Mouse (Mus musculus): Measurements from ENCODE around the gene Gm28729.

Gm28729 gene

DNA sequence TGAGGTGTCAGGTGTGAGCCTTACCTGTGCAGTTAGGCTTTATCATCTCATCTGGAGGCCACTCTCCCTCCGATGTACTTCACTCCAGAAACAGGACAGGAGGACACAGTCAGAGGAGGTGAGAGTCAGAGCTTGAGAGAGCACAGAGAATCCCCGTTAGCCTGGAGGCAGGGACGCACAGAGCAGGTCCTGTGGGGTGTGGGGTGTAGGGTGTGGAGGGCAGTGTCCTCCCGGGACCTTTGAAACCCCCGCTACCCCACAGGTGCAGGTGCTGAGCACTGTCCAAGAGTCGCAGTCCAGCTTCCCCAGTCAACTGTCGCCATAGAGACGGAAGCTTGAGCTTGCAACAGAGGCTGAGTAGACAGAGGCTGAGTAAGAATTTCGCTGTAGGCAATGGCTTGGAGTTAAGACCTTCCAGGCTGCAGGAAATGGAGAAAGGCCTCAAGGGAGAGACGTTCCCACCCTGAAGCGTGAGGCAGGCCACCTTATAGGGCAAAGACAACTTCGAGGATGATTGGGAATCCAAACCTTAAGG lies at the start of gene Gm28729:
Gene Gm28729, minus strand, starts transcription at position 293 of the 535 bp plus-strand sequence.
- H3K4me1 ChIP-seq (replicated peaks; ENCODE audit: low read depth, low read length) = peaks cover 84% of the 10 kb centered on the region
- H3K4me3 ChIP-seq (replicated peaks; ENCODE audit: low read length) = no peak within 1 kb of the TSS
- H3K9me3 ChIP-seq (ENCODE audit: low read length) = no peaks in the 10 kb centered on the region
- no peak for TF ChIP-seq NANOG (IDR thresholded peaks at IDR 0.05; ENCODE audit: borderline replicate concordance, low read length)
- no peak for TF ChIP-seq CTCF (conservative IDR thresholded peaks at IDR 0.05; ENCODE audit: low read length)
- H3K36me3 ChIP-seq (ENCODE audit: insufficient read depth, low read length) = no peaks in the 10 kb centered on the region
- H3K27me3 ChIP-seq (ENCODE audit: insufficient read depth, low read length) = peaks cover 19% of the 10 kb centered on the region

- Histone ChIP-seq H3K4me3 (replicated peaks; ENCODE audit: low read length) (no peak overlapping the region), H3K4me1 (replicated peaks; ENCODE audit: low read depth, low read length) (no peaks in the 10 kb centered on the region), H3K27me3 (ENCODE audit: insufficient read depth, low read length) (no peaks in the 10 kb centered on the region), H3K36me3 (ENCODE audit: insufficient read depth, low read length) (peaks cover 22% of the 10 kb centered on the region), H3K9me3 (ENCODE audit: low read length) (peaks cover under 1% of the 10 kb centered on the region; the same call in 1 of the 2 replicates)
- no peak for TF ChIP-seq NANOG (IDR thresholded peaks at IDR 0.05; ENCODE audit: borderline replicate concordance, low read length)
- TF ChIP-seq POU5F1 (IDR thresholded peaks at IDR 0.05; ENCODE audit: borderline replicate concordance, low read length) = no peak
- TF ChIP-seq CTCF (conservative IDR thresholded peaks at IDR 0.05; ENCODE audit: low read length) = peak; percentile 100
Observed at GRCm38 (mm10) chr9:96573252-96573651, 48.2 kb upstream of the Gm28729 start.

DNA sequence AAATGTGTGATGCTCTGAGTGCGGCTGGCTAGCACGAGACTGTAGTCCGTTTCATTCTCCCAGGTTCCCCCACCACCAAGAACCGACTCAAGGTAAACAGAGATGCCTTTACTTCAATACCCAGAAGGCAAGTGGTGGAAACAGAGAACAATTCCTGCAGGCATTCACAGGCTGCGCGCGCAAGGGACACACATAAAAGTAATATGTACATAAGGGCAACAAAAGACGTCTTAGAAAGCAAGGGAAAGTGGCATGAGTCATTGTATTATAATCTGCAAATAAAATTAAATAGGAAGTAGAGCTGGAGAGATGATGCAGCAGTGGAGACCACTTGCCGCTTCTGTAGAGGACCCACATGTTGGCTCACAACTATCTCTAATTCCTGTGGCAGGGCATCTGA lies 47.7 kb upstream of the Gm28729 start:
- Histone ChIP-seq H3K27me3 (ENCODE audit: insufficient read depth, low read length) (no peaks in the 10 kb centered on the region), H3K4me3 (replicated peaks; ENCODE audit: low read length) (no peak overlapping the region), H3K9me3 (ENCODE audit: low read length) (no peaks in the 10 kb centered on the region), H3K4me1 (replicated peaks; ENCODE audit: low read depth, low read length) (no peaks in the 10 kb centered on the region), H3K36me3 (ENCODE audit: insufficient read depth, low read length) (peaks cover 19% of the 10 kb centered on the region)
- no peak for TF ChIP-seq NANOG (IDR thresholded peaks at IDR 0.05; ENCODE audit: borderline replicate concordance, low read length)
- no peak for TF ChIP-seq CTCF (conservative IDR thresholded peaks at IDR 0.05; ENCODE audit: low read length)
- no peak for TF ChIP-seq POU5F1 (IDR thresholded peaks at IDR 0.05; ENCODE audit: borderline replicate concordance, low read length)

DNA sequence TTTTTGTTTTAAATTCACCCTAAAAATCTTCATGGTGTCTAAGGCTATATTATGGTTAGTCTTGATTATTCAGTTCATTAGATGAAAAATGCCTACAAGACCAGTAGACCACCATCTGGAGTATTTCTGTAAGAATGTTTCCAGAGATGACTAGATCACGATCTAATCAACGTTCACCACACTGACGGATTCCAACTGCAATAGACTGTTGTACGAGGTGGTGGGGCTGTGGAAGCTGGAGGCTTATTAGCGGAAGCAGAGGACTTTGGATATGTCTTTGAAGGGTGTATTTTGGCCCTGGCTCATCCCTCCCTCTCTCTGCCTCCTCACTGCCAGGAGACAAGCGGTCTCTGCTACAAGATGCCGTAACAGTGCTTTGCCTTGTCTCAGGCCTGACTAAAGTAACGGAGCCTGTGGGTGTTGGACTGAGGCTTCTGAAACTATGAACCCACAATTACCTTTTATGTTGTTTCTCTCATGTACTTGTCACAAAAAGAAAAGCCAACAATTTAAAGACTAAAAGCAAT lies 41.5 kb upstream of the Gm28729 start:
- no peak for TF ChIP-seq NANOG (IDR thresholded peaks at IDR 0.05; ENCODE audit: borderline replicate concordance, low read length)
- TF ChIP-seq CTCF (conservative IDR thresholded peaks at IDR 0.05; ENCODE audit: low read length) = no peak
- TF ChIP-seq POU5F1 (IDR thresholded peaks at IDR 0.05; ENCODE audit: borderline replicate concordance, low read length) = no peak
- Histone ChIP-seq H3K4me1 (replicated peaks; ENCODE audit: low read depth, low read length) (peaks cover 3% of the 10 kb centered on the region; the same call in 1 of the 2 replicates), H3K27me3 (ENCODE audit: insufficient read depth, low read length) (no peaks in the 10 kb centered on the region), H3K4me3 (replicated peaks; ENCODE audit: low read length) (no peak overlapping the region), H3K36me3 (ENCODE audit: insufficient read depth, low read length) (peaks cover 14% of the 10 kb centered on the region), H3K9me3 (ENCODE audit: low read length) (no peaks in the 10 kb centered on the region)

- TF ChIP-seq POU5F1 (IDR thresholded peaks at IDR 0.05; ENCODE audit: borderline replicate concordance, low read length) (no peak), CTCF (conservative IDR thresholded peaks at IDR 0.05; ENCODE audit: low read length) (peak; percentile 55), NANOG (IDR thresholded peaks at IDR 0.05; ENCODE audit: borderline replicate concordance, low read length) (no peak)
- H3K27me3 ChIP-seq (ENCODE audit: insufficient read depth, low read length) = no peaks in the 10 kb centered on the region
- H3K4me1 ChIP-seq (replicated peaks; ENCODE audit: low read depth, low read length) = peaks cover 3% of the 10 kb centered on the region; the same call in 1 of the 2 replicates
- no peak overlapping the region for H3K4me3 ChIP-seq (replicated peaks; ENCODE audit: low read length)
- H3K9me3 ChIP-seq (ENCODE audit: low read length) = no peaks in the 10 kb centered on the region
- peaks cover 19% of the 10 kb centered on the region for H3K36me3 ChIP-seq (ENCODE audit: insufficient read depth, low read length)
Observed at GRCm38 (mm10) chr9:96563501-96563900, 38.4 kb upstream of the Gm28729 start.

GRCm38 (mm10) chr9:96559148-96559547 lies 34.1 kb upstream of the Gm28729 start:
- Histone ChIP-seq H3K36me3 (ENCODE audit: insufficient read depth, low read length) (peaks cover 21% of the 10 kb centered on the region), H3K9me3 (ENCODE audit: low read length) (no peaks in the 10 kb centered on the region), H3K4me1 (replicated peaks; ENCODE audit: low read depth, low read length) (no peaks in the 10 kb centered on the region), H3K27me3 (ENCODE audit: insufficient read depth, low read length) (no peaks in the 10 kb centered on the region), H3K4me3 (replicated peaks; ENCODE audit: low read length) (no peak overlapping the region)
- no peak for TF ChIP-seq POU5F1 (IDR thresholded peaks at IDR 0.05; ENCODE audit: borderline replicate concordance, low read length)
- no peak for TF ChIP-seq CTCF (conservative IDR thresholded peaks at IDR 0.05; ENCODE audit: low read length)
- TF ChIP-seq NANOG (IDR thresholded peaks at IDR 0.05; ENCODE audit: borderline replicate concordance, low read length) = no peak

DNA sequence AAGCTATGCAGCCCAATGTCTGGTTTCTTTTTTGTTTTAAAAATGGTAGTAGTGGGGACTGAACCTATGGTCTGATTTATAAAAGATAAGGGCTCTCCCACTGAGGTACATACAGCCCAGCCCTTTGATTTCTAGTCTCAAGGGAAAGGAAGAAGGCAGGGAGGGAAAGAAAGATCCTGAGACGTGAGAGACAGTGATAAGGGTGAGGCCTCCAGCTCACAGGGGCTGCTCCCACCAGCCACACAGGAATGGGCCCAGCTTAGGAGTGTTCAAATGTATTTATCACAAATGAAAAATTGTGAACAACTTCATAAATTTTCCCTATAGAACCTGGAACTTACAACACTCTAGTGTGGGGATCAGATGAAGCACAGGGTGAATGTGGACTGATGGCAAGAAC lies 33.5 kb upstream of the Gm28729 start:
- no peaks in the 10 kb centered on the region for H3K9me3 ChIP-seq (ENCODE audit: low read length)
- H3K4me1 ChIP-seq (replicated peaks; ENCODE audit: low read depth, low read length) = no peaks in the 10 kb centered on the region
- H3K27me3 ChIP-seq (ENCODE audit: insufficient read depth, low read length) = no peaks in the 10 kb centered on the region
- H3K36me3 ChIP-seq (ENCODE audit: insufficient read depth, low read length) = peaks cover 21% of the 10 kb centered on the region
- no peak overlapping the region for H3K4me3 ChIP-seq (replicated peaks; ENCODE audit: low read length)
- TF ChIP-seq CTCF (conservative IDR thresholded peaks at IDR 0.05; ENCODE audit: low read length) = no peak
- no peak for TF ChIP-seq POU5F1 (IDR thresholded peaks at IDR 0.05; ENCODE audit: borderline replicate concordance, low read length)
- TF ChIP-seq NANOG (IDR thresholded peaks at IDR 0.05; ENCODE audit: borderline replicate concordance, low read length) = no peak

DNA sequence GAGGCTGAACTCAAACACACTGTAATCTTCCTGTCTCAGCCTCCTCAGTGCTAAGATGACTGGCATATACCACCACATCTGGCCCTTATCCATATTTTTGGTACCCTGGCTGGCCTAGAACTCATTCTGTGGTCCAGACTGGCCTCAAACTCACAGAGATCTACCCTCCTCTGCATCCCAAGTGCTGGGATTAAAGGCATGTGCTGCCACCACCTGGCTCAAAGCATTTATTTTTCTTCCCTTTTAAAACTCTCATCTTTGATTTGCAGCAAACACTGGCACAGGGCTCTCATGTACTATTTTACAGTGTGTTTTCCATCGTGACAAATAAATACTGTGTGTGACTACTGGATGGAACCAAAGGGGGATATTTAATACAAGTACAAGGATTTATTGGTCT lies 29.0 kb upstream of the Gm28729 start:
- Histone ChIP-seq H3K4me3 (replicated peaks; ENCODE audit: low read length) (no peak overlapping the region), H3K36me3 (ENCODE audit: insufficient read depth, low read length) (peaks cover 13% of the 10 kb centered on the region), H3K27me3 (ENCODE audit: insufficient read depth, low read length) (no peaks in the 10 kb centered on the region), H3K9me3 (ENCODE audit: low read length) (no peaks in the 10 kb centered on the region), H3K4me1 (replicated peaks; ENCODE audit: low read depth, low read length) (no peaks in the 10 kb centered on the region)
- TF ChIP-seq CTCF (conservative IDR thresholded peaks at IDR 0.05; ENCODE audit: low read length) (no peak), NANOG (IDR thresholded peaks at IDR 0.05; ENCODE audit: borderline replicate concordance, low read length) (no peak), POU5F1 (IDR thresholded peaks at IDR 0.05; ENCODE audit: borderline replicate concordance, low read length) (no peak)

DNA sequence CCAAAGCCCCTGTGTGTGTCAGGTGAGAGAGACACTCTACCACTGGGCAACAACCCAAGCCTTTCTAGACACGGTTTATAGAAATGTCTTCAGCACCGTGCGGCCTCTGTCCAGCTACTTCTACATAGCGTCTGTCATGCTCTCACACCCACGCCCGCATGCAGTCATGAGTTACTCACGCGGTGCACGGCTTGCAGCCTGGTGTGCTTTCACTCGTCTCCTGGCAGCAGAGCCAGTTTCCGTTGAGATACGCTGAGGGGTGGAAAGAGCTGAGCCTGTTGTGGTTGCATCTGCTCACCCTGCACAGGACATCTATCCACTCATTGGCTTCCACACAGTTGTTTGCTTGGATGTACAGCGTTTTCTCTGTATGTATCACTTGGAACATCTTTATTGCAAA lies 20.3 kb upstream of the Gm28729 start:
- TF ChIP-seq POU5F1 (IDR thresholded peaks at IDR 0.05; ENCODE audit: borderline replicate concordance, low read length) (no peak), NANOG (IDR thresholded peaks at IDR 0.05; ENCODE audit: borderline replicate concordance, low read length) (no peak), CTCF (conservative IDR thresholded peaks at IDR 0.05; ENCODE audit: low read length) (no peak)
- Histone ChIP-seq H3K4me1 (replicated peaks; ENCODE audit: low read depth, low read length) (peaks cover 2% of the 10 kb centered on the region; the same call in 1 of the 2 replicates), H3K27me3 (ENCODE audit: insufficient read depth, low read length) (no peaks in the 10 kb centered on the region), H3K36me3 (ENCODE audit: insufficient read depth, low read length) (peaks cover 21% of the 10 kb centered on the region), H3K4me3 (replicated peaks; ENCODE audit: low read length) (no peak overlapping the region), H3K9me3 (ENCODE audit: low read length) (no peaks in the 10 kb centered on the region)
